Mouse (Mus musculus) erythroblast, embryonic 14.5 days (primary cell): ENCODE results near the gene Pfkfb4. TPM values are rescaled to one million over a fixed set of nuclear protein-coding genes. Genes with fewer than 3 reads are reported as not detected.

Source experiments
- H3K27me3 ChIP-seq: 2 replicates; pipeline ENCODE4 v1.6.1; 2012; ENCODE audit warnings: inconsistent platforms; ENCODE audit not compliant: control insufficient read depth
- H3K36me3 ChIP-seq: 2 replicates; pipeline ENCODE4 v1.6.1; 2012; ENCODE audit warnings: mild to moderate bottlenecking, inconsistent platforms; ENCODE audit not compliant: control insufficient read depth
- H3K4me1 ChIP-seq: 2 replicates; pipeline ENCODE4 v1.6.1; 2012; ENCODE audit warnings: inconsistent platforms; ENCODE audit not compliant: control insufficient read depth
- H3K4me3 ChIP-seq: replicated peaks from 2 replicates; pipeline ENCODE3; 2012; ENCODE audit warnings: moderate library complexity, mild to moderate bottlenecking, inconsistent platforms
- H3K9me3 ChIP-seq: 2 replicates; pipeline ENCODE4 v1.6.1; 2012; ENCODE audit warnings: low read length, inconsistent platforms, mixed read lengths; ENCODE audit not compliant: control insufficient read depth
- GATA1 ChIP-seq: IDR thresholded peaks from 2 replicates; pipeline ENCODE4 v1.6.1; 2012; ENCODE audit warnings: low read length, inconsistent platforms, mixed read lengths
- TAL1 ChIP-seq: IDR thresholded peaks from 3 replicates; pipeline ENCODE4 v1.6.1; 2012; ENCODE audit warnings: low read length, inconsistent platforms, mixed read lengths
- polyA plus RNA-seq: library from polyadenylated mRNA; stranded (reverse); fragments of >175 nt; gene quantifications from 2 replicates; pipeline ENCODE4 v1.2.3, GENCODE M21; 2012

Pfkfb4 gene
- polyA plus RNA-seq, 1 experiment = 0.05 TPM

DNA sequence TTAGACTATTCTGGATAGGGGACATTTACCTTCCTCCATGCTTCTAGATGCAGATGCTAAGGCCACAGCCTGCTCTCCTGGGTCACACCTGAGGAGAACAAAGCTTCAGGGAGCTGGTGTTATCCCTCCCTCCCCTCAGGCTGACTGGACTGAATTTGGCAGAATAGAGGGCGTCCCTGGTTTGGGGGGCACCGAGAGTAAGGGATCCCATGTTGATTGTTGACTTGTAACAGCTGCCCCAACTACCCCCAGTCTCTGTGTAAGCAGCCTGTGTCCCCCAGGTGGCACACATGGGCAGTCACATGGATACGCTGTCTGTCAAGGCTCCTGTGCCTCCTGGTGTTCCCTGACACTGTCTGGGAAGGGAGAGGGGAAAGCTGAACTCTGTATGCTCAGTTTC, 36.8 kb downstream of the Pfkfb4 start:
- Histone ChIP-seq H3K27me3 (no peaks in the 10 kb centered on the region), H3K9me3 (no peaks in the 10 kb centered on the region), H3K4me3 (no peak overlapping the region), H3K4me1 (peaks cover 16% of the 10 kb centered on the region), H3K36me3 (no peaks in the 10 kb centered on the region)
- TF ChIP-seq TAL1 (no peak), GATA1 (no peak)

GRCm38 (mm10) chr9:109028919-109029318, 37.3 kb downstream of the Pfkfb4 start:
- H3K4me1 ChIP-seq = peaks cover 16% of the 10 kb centered on the region
- H3K27me3 ChIP-seq = no peaks in the 10 kb centered on the region
- no peaks in the 10 kb centered on the region for H3K36me3 ChIP-seq
- H3K4me3 ChIP-seq = no peak overlapping the region
- no peak for TF ChIP-seq GATA1
- no peak for TF ChIP-seq TAL1
- H3K9me3 ChIP-seq = no peaks in the 10 kb centered on the region

DNA sequence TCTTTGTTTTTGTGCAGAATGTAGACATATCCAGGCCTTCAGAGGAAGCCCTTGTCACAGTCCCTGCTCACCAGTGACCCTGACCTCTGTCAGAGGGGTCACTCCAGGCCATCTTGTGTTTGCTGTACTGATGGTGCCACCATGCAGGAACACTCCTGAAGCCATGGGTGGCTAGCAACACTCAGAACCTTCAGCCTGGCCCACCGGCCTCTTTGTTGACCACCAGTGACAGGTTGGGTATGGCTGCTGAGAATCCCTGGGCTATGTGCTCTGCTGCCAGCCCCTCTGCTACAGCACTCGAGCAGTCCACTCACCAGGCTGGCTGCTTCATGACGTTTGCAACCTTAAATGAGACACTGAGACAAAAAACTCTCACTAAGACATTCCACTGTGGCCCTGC, 38.7 kb downstream of the Pfkfb4 start:
- peaks cover 16% of the 10 kb centered on the region for H3K4me1 ChIP-seq
- no peaks in the 10 kb centered on the region for H3K27me3 ChIP-seq
- TF ChIP-seq TAL1 (no peak), GATA1 (no peak)
- no peak overlapping the region for H3K4me3 ChIP-seq
- no peaks in the 10 kb centered on the region for H3K36me3 ChIP-seq
- H3K9me3 ChIP-seq = no peaks in the 10 kb centered on the region

- Histone ChIP-seq H3K4me3 (no peak overlapping the region), H3K27me3 (no peaks in the 10 kb centered on the region), H3K4me1 (peaks cover 16% of the 10 kb centered on the region), H3K36me3 (no peaks in the 10 kb centered on the region), H3K9me3 (no peaks in the 10 kb centered on the region)
- no peak for TF ChIP-seq TAL1
Observed at GRCm38 (mm10) chr9:109031001-109031400, 39.4 kb downstream of the Pfkfb4 start.

DNA sequence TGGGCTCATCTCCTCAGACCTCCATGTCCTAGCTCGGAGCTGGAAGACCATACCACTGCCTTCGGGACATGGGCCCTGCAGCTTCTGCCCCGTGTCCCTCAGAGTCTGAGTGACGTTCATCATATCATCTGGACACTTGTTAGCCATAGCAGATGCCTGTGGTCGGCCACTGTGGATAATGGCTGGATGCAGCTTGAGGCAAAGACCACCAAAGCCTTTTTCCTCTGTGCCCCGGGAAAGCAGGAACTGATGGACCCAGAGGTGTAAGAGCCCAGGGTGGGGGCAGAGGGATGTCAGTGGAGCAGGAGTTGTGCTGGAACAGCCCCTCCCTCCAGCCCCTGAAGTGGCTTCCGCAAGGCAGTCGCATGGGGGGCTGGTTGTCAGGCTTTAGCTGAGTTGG, 40.1 kb downstream of the Pfkfb4 start:
- Histone ChIP-seq H3K4me1 (peaks cover 16% of the 10 kb centered on the region), H3K36me3 (no peaks in the 10 kb centered on the region), H3K9me3 (no peaks in the 10 kb centered on the region), H3K27me3 (no peaks in the 10 kb centered on the region), H3K4me3 (no peak overlapping the region)
- TF ChIP-seq TAL1 (no peak), GATA1 (no peak)

DNA sequence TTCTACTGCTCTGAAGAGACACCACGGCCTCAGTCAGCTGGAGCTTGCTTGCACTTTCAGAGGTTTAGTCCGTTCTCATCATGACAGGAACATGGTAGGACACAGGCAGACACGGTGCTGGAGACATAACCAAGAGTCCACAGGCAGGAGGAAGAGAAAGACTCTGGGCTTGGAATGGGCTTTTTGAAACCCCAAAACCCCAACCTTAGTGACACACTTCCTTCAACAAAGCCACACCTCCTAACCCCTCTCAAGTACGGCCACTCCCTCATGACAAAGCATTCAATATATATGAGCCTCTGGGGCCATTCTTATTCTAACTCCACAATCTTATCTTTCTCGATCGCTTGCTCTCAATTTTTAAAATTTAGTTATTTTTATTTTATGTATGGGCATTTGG, 40.9 kb downstream of the Pfkfb4 start:
- no peaks in the 10 kb centered on the region for H3K27me3 ChIP-seq
- no peaks in the 10 kb centered on the region for H3K36me3 ChIP-seq
- H3K4me3 ChIP-seq = no peak overlapping the region
- TF ChIP-seq TAL1 (no peak), GATA1 (no peak)
- H3K4me1 ChIP-seq = peaks cover 16% of the 10 kb centered on the region
- no peaks in the 10 kb centered on the region for H3K9me3 ChIP-seq

DNA sequence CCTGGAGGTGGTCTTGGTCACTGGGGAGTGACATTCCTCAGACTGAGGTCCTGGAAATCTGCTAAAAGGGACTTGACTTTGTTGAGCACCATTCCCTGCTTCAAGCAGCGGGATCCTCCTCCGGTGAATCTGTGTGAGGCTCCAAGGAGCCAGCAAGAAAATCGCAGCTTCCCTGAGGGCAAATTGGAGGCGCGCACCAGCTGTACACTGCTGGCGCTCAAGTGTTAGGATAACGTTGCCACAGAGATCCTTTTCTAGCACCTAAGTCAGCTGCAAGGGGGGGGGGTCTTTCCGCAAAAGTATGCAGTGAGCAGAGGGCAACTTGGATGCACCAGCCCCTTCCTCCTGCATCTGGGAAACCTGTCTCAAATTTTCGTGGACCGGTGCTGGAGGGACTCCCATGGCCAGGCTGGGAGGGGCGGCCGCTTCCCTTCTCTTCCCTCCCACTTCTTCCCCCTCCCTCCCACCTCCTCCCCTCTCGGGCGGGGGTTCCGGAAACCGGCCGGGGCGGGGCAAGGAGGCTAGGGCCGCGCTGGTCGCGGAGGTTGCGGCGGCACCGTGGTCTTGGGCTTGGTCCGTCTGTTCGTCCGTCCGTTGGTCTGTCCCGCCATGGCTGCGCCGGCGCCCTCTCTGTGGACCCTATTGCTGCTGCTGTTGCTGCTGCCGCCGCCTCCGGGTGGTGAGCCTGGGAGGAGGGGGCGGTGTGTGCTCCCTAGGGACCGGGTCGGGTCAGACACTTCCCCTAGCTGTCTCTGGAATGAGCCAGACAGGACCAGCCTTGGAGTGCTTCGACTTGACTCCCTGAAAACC, 46.7 kb downstream of the Pfkfb4 start, which contains the start of gene Shisa5:
Shisa5 (plus strand) TSS at position 480 of the 810 bp plus-strand sequence.
- H3K9me3 ChIP-seq = no peaks in the 10 kb centered on the region
- peak within 1 kb of the TSS; percentile 59 for H3K4me3 ChIP-seq
- H3K36me3 ChIP-seq = no peaks in the 10 kb centered on the region
- no peak for TF ChIP-seq GATA1
- TF ChIP-seq TAL1 = no peak
- H3K27me3 ChIP-seq = peaks cover 22% of the 10 kb centered on the region
- peaks cover 14% of the 10 kb centered on the region for H3K4me1 ChIP-seq

DNA sequence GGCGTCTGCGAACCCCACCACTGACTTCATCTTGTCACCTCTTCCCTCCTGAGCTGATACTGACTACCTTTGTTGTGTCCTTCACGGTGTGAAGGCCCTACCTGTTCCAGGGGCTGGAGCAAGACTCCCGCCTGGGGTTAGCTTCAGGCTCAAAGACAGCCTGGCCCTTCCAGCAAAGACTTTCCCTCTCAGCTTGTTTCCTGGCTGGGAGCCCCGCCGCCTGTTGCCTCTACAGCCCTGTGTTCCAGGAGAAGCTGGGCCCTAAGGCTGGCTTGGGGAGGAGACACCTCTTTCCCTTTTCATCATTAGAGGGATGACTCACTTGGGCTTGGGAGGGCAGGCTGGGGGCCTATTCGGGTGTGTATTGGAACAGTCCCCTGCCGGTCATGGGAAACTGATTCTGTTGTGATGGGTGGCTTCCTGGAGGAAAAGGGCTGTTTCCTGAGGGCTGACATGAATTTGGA, 47.4 kb downstream of the Pfkfb4 start:
- H3K4me1 ChIP-seq = peaks cover 14% of the 10 kb centered on the region
- peaks cover 22% of the 10 kb centered on the region for H3K27me3 ChIP-seq
- peak overlapping the region; percentile 59 for H3K4me3 ChIP-seq
- H3K9me3 ChIP-seq = no peaks in the 10 kb centered on the region
- TF ChIP-seq GATA1 = no peak
- H3K36me3 ChIP-seq = no peaks in the 10 kb centered on the region

DNA sequence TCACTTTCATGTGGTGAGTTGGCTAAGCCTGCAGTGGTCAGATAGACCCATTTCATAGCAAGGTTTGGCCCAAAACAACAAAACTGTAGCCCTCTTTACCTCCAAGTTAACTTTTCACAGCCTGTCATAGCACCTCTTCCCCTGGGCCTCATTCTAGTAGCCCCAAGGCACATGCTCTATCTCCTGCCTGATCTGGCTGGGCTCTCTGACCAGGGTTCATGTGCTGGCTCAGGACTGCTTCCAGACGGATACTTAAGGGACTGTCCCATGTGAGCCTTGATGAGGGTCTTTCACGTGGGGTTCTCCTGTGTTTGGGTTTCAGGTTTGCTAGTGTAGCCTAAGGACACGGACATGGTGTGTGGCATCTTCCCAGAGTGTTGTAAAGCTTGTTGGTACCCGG, 48.1 kb downstream of the Pfkfb4 start:
- H3K27me3 ChIP-seq = peaks cover 22% of the 10 kb centered on the region

DNA sequence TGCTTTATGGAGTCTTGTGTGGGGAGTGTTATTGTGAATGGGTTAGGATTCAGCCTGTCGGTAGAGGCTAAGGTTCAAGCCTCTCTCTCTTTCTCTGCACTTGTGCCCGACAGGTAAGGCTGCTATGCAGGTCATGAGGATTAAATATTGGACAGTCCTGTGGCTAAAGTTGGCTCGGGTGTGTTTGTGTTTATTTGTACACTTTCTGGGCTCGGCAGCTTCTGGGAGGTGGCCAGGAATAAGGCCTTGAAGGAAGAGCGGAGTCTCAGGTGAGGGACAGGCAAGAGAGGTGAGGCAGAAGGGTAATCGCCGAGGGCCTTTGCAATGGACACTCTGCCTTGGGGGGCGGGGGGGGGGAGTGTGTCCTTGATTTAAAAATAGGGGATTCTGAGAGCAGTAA, 48.6 kb downstream of the Pfkfb4 start:
- H3K27me3 ChIP-seq = peaks cover 22% of the 10 kb centered on the region
- TF ChIP-seq GATA1 (no peak), TAL1 (no peak)
- peaks cover 14% of the 10 kb centered on the region for H3K4me1 ChIP-seq

More for the DNA sequence above, 48.1 kb downstream of the Pfkfb4 start:
- no peak for TF ChIP-seq TAL1
- TF ChIP-seq GATA1 = no peak
- Histone ChIP-seq H3K36me3 (no peaks in the 10 kb centered on the region), H3K4me3 (no peak overlapping the region), H3K9me3 (no peaks in the 10 kb centered on the region), H3K4me1 (peaks cover 14% of the 10 kb centered on the region)

More for the DNA sequence above, 48.6 kb downstream of the Pfkfb4 start:
- H3K9me3 ChIP-seq = no peaks in the 10 kb centered on the region
- H3K4me3 ChIP-seq = no peak overlapping the region
- no peaks in the 10 kb centered on the region for H3K36me3 ChIP-seq
